Mouse (Mus musculus) gastrocnemius, postnatal 10 days (tissue): ENCODE data around the gene Zfp365. TPM values are rescaled to one million over a fixed set of nuclear protein-coding genes. Genes with fewer than 3 reads are reported as not detected.

Source experiments
- DNase-seq: peaks from one replicate; pipeline ENCODE4 v3.0.0; 2021; ENCODE audit warnings: mixed read lengths
- total RNA-seq, 2 experiments: library from RNA; stranded (reverse); gene quantifications; 2 replicates each; pipeline ENCODE4 v1.2.3; 2021

The Zfp365 gene
- total RNA-seq, 2 experiments from 2014 or later = 0.59 to 1.5 TPM

DNA sequence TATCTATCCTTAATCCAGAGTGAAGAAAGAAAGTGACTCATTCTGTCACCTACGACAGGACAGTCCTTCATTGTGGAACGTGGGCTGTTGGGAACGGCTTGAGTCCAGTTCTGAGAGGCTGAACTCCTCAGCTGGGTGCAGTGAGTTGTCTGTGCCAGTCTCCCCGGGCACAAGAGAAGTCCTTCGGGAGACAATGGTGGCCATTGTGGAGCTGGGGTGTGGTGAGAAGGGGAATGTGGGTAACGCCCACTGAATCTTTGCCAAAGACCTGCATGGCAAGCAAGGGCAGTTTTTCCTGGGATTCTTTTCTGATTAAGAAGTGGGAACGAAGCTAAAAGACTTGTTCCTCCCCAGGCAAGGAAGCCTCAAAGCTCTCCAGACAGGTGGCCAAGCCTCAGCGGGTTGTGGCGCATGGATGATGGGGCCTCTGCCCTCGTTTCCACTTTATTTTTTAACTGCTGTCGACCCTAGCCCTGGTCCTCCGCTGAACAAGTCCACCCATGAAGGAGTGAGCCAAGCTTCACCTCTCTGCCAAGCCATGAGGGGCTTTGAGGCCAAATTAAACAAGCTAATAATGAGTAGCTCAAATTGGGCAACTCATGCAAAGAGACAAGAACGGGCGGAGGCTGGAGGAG is 66.3 kb downstream of the Zfp365 start:
- no peak for DNase-seq

DNA sequence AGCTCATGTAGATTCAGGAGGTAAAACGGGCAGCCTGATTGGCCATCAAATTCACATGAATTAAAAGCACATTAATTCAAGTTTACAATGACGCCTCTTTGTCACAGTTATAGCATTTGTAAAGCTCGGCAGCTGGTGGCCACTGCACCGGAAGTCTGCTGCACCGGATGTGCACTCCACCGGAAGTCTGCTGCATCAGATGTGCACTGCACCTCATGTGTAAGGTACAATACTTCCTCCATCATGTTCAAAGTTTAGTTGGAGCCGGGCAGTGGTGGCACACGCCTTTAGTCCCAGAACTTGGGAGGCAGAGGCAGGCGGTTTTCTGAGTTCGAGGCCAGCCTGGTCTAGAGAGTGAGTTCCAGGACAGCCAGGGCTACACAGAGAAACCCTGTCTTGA is 70.9 kb downstream of the Zfp365 start:
- no peak for DNase-seq

DNA sequence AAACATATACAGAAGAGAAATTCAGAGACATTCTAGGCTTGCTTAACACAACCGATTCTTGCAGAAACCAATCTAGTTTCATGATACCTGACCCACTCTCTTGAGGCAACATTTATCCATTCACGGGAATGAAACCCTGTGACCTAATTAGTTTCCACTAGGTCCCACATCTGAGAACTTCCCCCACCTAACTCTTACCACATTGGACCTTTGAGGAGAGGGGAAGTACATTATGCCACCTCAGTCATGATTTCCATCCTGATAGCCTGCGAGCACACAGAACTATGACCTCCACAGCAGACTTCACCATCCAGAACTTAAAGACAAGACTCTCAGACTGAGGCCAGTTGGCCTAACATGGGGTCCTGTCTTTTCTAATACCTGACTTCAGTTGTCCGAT is 71.7 kb downstream of the Zfp365 start:
- DNase-seq = no peak

DNA sequence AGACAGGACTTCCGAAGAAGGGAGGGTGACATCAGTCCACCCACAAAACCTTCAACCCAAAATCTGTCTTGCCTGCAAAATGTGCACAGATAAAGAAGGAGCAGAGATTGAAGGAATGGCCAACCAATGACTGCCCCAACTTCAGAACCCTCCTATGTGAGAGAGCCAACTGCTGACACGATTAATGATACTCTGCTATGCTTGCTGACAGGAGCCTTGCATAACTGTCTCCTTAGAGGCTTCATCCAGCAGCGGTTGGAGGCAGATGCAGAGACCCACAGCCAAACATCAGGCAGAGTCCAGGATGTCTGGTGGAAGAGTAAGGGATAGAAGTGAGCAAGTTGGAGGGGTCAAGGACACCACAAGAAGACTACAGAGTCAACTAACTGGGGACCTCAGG is 73.3 kb downstream of the Zfp365 start:
- DNase-seq = no peak

DNA sequence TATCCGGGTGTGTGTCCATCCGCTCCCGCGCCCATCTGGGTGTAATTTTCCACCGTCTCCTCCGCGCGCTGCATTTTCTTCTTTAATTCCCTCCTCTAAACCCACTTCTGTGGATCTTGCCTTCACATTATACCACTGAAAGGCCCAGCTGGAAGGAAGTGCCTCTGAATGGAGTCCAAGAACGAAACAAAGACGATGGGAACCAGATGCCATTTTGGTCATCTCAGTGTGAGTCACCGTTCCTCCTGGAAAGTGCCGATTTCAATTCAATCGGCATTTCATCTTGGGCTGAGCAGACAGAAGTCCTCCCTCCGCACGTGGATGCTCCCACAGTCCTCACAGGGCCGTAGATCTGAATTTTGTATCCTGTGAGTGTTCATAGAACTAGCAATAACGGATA is 76.0 kb downstream of the Zfp365 start:
- DNase-seq = no peak

Other genes with a start within 250 kb of the Zfp365 start
- gene Rtkn2, start 66.9 kb upstream of the Zfp365 start, total RNA-seq = 1 to 10 TPM; 2.2 to 3.0 TPM